Comparison of ENCODE assay signal across 24 mouse cellular contexts in the genomic region with DNA sequence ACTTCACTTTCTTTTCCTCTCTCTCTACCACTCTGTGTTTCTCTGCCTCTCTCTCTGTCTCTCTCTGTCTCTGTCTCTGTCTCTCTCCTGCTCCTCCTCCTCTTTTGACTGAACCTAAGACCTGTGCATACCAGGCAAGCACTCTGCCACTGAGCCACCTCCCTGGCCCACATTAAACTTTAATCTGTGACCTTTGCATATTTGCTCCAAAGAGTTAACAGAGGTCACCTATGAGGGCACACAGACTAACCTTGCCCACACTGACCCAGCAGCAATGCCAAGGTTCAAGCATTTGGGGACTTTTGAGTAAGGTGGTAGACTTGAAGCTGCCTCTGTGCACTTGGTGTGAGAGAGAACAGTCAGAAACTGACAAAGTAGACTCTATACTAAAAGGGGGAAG.
DNase-seq lines count a peak whose midpoint lies in the region; ATAC-seq and TF ChIP-seq lines count a peak whose summit lies in the region.
"Had no signal": no experiment of that assay in that cellular context is flagged by ENCODE, and none has a peak within 500 bp of the region (broad histone marks: within the 10 kb centered on the region; RNA-seq: fewer than 3 reads in every experiment).

No protein-coding gene starts in this region.

- no peak overlapping the region for H3K4me3 ChIP-seq in kidney, adult 2 months (ENCODE audit: insufficient read depth, low read depth, low read length)
- H3K4me3 ChIP-seq in kidney, embryonic 14.5 days (ENCODE audit: low read length), result no peak overlapping the region
- no peak overlapping the region for H3K4me3 ChIP-seq in liver, adult 2 months (ENCODE audit: insufficient read depth, low read depth, low read length)
- no peak overlapping the region for H3K4me3 ChIP-seq in liver, postnatal 0 days (ENCODE audit: low read depth, low read length)
- H3K4me3 ChIP-seq: embryonic facial prominence, embryonic 13.5 days; embryonic facial prominence, embryonic 15.5 days; erythroblast, embryonic 14.5 days; forebrain, embryonic 10.5 days; forebrain, embryonic 12.5 days had no signal

- no peak overlapping the region for H3K27ac ChIP-seq in kidney, adult 2 months (ENCODE audit: insufficient read depth, low read depth, low read length)
- H3K27ac ChIP-seq in kidney, embryonic 14.5 days (ENCODE audit: low read depth, low read length), result no peak overlapping the region
- no peak overlapping the region for H3K27ac ChIP-seq in liver, adult 2 months (replicated peaks; ENCODE audit: insufficient read depth, low read depth, low read length)
- H3K27ac ChIP-seq in liver, postnatal 0 days (ENCODE audit: low read depth), result no peak overlapping the region
- H3K27ac ChIP-seq: embryonic facial prominence, embryonic 13.5 days; embryonic facial prominence, embryonic 15.5 days; forebrain, embryonic 10.5 days; forebrain, embryonic 12.5 days had no signal

- no peak for ATAC-seq in kidney, embryonic 14.5 days (ENCODE audit: low FRiP score, low TSS enrichment)
- ATAC-seq in liver, postnatal 0 days, result no peak
- ATAC-seq: forebrain, embryonic 14.5 days had no signal

- peaks cover 9% of the 10 kb centered on the region; the same call in 1 of the 2 replicates for H3K4me1 ChIP-seq in kidney, adult 2 months (ENCODE audit: control insufficient read depth, insufficient read depth, low read length)
- H3K4me1 ChIP-seq in kidney, embryonic 14.5 days (ENCODE audit: control insufficient read depth, insufficient read depth, low read length), result no peaks in the 10 kb centered on the region
- H3K4me1 ChIP-seq in liver, adult 2 months (ENCODE audit: control insufficient read depth, insufficient read depth, low read length), result peaks cover 8% of the 10 kb centered on the region; the same call in 1 of the 2 replicates
- no peaks in the 10 kb centered on the region for H3K4me1 ChIP-seq in liver, postnatal 0 days (ENCODE audit: insufficient read depth)
- H3K4me1 ChIP-seq: embryonic facial prominence, embryonic 15.5 days; forebrain, embryonic 10.5 days; forebrain, embryonic 12.5 days had no signal

- peak; percentile 51 for DNase-seq in kidney, adult 11 months
- no peak for DNase-seq in kidney, postnatal 4 days
- peak; percentile 79 for DNase-seq in kidney, adult 2 months
- DNase-seq in kidney, adult 9 months, result peak; percentile 78
- no peak for DNase-seq in kidney, postnatal 10 days
- peak; percentile 78 for DNase-seq in liver, adult 2 months (ENCODE audit: extremely low read depth, low read depth, low spot score)
- no peak for DNase-seq in liver, postnatal 0 days
- DNase-seq: adrenal gland, adult 2 months; adrenal gland, postnatal 10 days; adrenal gland, postnatal 25 days; cerebellum, adult 11 months; cerebellum, adult 18-20 months; cerebellum, adult 8-10 months; cerebellum, adult 9-11 months; cerebellum, postnatal 14 days; cerebellum, postnatal 36 days; embryo, embryonic 11 days had no signal

- no peak for TF ChIP-seq CTCF in kidney, adult 2 months (conservative IDR thresholded peaks at IDR 0.05; ENCODE audit: insufficient read depth, insufficient read length, low read depth, low read length)
- no peak for TF ChIP-seq CTCF in liver, adult 2 months (IDR thresholded peaks at IDR 0.05; ENCODE audit: low read depth, low read length)
- TF ChIP-seq CTCF in liver, postnatal 0 days (IDR thresholded peaks at IDR 0.05; ENCODE audit: low read depth), result no peak

- H3K4me2 ChIP-seq in kidney, embryonic 14.5 days (replicated peaks; ENCODE audit: low read depth, low read length), result no peak overlapping the region
- no peak overlapping the region for H3K4me2 ChIP-seq in liver, postnatal 0 days (ENCODE audit: low read depth, low read length)
- H3K4me2 ChIP-seq: embryonic facial prominence, embryonic 13.5 days; embryonic facial prominence, embryonic 15.5 days; forebrain, embryonic 12.5 days had no signal

- no peak for TF ChIP-seq EP300 in liver, postnatal 0 days (IDR thresholded peaks at IDR 0.05; ENCODE audit: low read depth)

- H3K79me2 ChIP-seq in liver, adult 2 months (ENCODE audit: control insufficient read depth, insufficient read depth, low read length), result no peaks in the 10 kb centered on the region

- no peaks in the 10 kb centered on the region for H3K9me3 ChIP-seq in kidney, embryonic 14.5 days (ENCODE audit: control insufficient read depth, low read length)
- H3K9me3 ChIP-seq in liver, postnatal 0 days (ENCODE audit: low read length), result no peaks in the 10 kb centered on the region
- H3K9me3 ChIP-seq: embryonic facial prominence, embryonic 13.5 days; embryonic facial prominence, embryonic 15.5 days; forebrain, embryonic 10.5 days; forebrain, embryonic 12.5 days had no signal

- H3K27me3 ChIP-seq in kidney, adult 2 months (replicated peaks; ENCODE audit: control insufficient read depth, insufficient read depth, low read length), result no peaks in the 10 kb centered on the region
- no peaks in the 10 kb centered on the region for H3K27me3 ChIP-seq in kidney, embryonic 14.5 days (ENCODE audit: control insufficient read depth, insufficient read depth, low read length)
- H3K27me3 ChIP-seq in liver, adult 2 months (ENCODE audit: control insufficient read depth, insufficient read depth, low read length), result no peaks in the 10 kb centered on the region
- H3K27me3 ChIP-seq in liver, postnatal 0 days (ENCODE audit: insufficient read depth, low read length), result no peaks in the 10 kb centered on the region
- H3K27me3 ChIP-seq: embryonic facial prominence, embryonic 13.5 days; forebrain, embryonic 12.5 days had no signal

- no peaks in the 10 kb centered on the region for H3K36me3 ChIP-seq in kidney, adult 2 months (ENCODE audit: control insufficient read depth, insufficient read depth, low read length)
- no peaks in the 10 kb centered on the region for H3K36me3 ChIP-seq in kidney, embryonic 14.5 days (ENCODE audit: control insufficient read depth, insufficient read depth, low read length)
- H3K36me3 ChIP-seq in liver, adult 2 months (ENCODE audit: control insufficient read depth, insufficient read depth, low read length), result no peaks in the 10 kb centered on the region
- no peaks in the 10 kb centered on the region for H3K36me3 ChIP-seq in liver, postnatal 0 days (replicated peaks; ENCODE audit: insufficient read depth, low read length)
- H3K36me3 ChIP-seq: embryonic facial prominence, embryonic 13.5 days; embryonic facial prominence, embryonic 15.5 days; forebrain, embryonic 10.5 days; forebrain, embryonic 12.5 days had no signal

- no peak for TF ChIP-seq POLR2A in kidney, adult 2 months (IDR thresholded peaks at IDR 0.05; ENCODE audit: low read depth, low read length)
- TF ChIP-seq POLR2A in liver, adult 2 months (IDR thresholded peaks at IDR 0.05; ENCODE audit: extremely low read depth, insufficient read depth, low read length), result no peak

- H3K9ac ChIP-seq in kidney, embryonic 14.5 days (ENCODE audit: low read depth, low read length), result no peak overlapping the region
- H3K9ac ChIP-seq in liver, adult 2 months (ENCODE audit: low read depth, low read length), result no peak overlapping the region
- no peak overlapping the region for H3K9ac ChIP-seq in liver, postnatal 0 days (replicated peaks)
- H3K9ac ChIP-seq: embryonic facial prominence, embryonic 13.5 days; embryonic facial prominence, embryonic 15.5 days; forebrain, embryonic 12.5 days had no signal

Comparison
In these comparisons a context has a peak if more than half of its experiments do, and no peak if none do; other contexts are left out.
1. DNase-seq: peak in kidney, adult 11 months (single experiment), kidney, adult 2 months (single experiment), kidney, adult 9 months (single experiment) and liver, adult 2 months (single experiment); none in kidney, postnatal 4 days (0 of 2), kidney, postnatal 10 days (single experiment) and liver, postnatal 0 days (single experiment).